Mouse (Mus musculus): ENCODE measurements at regions not wholly inside any gene's neighbourhood (a gene's known extent, or its start where the extent isn't known, plus 50 kb on each side); places are given as distances from the start of the nearest gene placed in this dataset.

GRCm38 (mm10) chr5:64602996-64603755, 200.0 kb upstream of the Klf3 start:
- no peak for DNase-seq (ENCODE audit: low spot score in 2 of 2)

- DNase-seq (ENCODE audit: low spot score in 2 of 2): no peak
Measured at GRCm38 (mm10) chr5:64605171-64605570, 198.0 kb upstream of the Klf3 start.

- DNase-seq (ENCODE audit: low spot score in 2 of 2): no peak
Measured at GRCm38 (mm10) chr5:64605991-64606390, 197.2 kb upstream of the Klf3 start.

DNA sequence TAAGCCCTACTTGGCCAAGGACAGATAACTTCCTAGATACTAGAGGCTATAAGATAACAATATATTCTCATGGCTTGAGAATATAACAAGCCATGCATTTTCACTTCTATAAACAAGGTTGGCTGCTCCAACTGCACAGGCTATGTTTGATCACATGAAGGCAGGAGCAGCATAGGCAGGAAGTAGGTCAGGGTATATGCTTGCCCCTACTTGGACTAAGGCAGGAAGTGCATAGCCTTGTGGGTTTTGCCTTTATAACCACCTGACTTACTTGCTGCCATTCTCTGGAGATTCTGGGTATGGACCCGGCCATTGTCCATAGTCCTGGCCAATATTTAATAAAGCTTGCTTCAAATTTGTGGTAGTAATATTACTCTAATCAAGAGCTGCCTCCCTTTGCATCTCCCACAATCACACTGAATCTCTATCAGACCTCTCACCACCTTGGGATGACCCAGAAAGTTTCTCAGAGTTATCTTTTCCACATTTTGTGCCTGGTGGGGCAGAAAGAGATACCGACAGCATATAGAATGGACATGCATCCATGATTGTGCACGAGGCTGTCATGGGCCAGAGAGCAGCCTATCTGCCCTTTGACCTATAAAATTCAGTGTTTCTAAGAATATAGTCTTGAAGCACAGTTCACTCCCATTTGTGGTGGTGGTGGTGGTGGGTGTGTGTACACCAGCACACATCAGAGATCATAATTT, 193.7 kb upstream of the Klf3 start:
- DNase-seq (ENCODE audit: low spot score in 2 of 2): no peak

- no peak for DNase-seq (ENCODE audit: low spot score in 2 of 2)
Measured at GRCm38 (mm10) chr5:64610146-64610545, 193.0 kb upstream of the Klf3 start.

DNA sequence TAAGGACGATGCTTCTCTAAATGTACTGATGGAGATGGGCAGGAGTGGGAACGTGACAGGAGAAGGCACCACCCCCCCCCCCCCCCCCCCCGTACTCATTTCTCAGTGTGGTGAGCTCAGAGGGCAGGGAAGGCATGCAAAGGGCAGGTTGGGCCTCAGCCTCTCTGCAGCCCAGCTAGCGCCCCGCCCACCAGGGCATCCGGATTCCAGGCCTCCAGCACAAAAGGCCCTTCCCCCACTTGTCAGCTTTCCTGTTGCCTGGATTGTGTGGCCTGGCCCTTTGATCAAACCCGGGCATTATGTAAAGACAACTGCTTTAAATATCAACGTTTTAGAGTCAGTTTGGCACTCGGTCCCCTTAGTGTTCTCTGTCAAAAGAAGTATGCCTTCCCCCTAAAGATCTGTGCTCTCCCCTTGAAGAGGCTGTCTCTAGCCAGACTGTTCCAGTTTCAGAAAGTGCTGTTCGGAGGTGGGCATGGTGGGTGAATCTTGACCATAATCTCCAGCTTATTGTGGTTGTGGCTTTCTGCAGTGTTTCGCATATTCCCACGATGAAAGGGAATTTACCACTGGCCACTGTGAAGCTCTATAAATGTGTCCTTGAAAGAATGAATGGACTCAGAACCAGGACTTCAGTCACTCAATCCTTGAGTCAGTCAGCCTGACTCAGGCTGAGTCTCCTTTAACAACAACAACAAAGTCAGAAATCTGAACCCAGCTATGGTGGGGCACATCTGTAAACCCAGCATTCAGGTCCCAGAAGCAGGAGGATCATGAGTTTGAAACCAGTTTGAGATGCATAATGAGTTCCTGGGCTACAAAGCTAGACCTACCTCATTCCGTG, 192.4 kb upstream of the Klf3 start:
- DNase-seq (ENCODE audit: low spot score in 2 of 2): peak; percentile 19

GRCm38 (mm10) chr5:64612017-64612416, 191.2 kb upstream of the Klf3 start:
- DNase-seq (ENCODE audit: low spot score in 2 of 2): no peak

GRCm38 (mm10) chr5:64613696-64614095, 189.5 kb upstream of the Klf3 start:
- no peak for DNase-seq (ENCODE audit: low spot score in 2 of 2)

DNA sequence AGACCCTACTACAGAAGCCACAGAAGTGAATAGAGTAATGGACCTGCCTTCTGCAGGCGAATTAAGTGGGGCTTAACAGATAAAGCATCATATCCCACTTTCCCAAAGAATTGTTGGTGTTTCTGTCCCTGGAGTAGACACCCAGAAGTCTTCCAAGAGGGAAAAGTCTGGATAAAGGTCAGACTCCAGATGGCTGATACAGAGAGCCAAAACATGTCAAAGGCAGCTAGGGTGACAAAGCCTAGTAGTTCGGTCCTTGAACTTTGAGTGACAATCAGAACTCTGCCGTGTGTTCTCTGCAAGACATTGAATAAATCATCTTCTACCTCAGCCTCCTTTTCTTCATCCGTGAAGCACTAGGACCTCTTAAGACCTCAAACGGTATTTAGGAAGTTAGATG, 185.1 kb upstream of the Klf3 start:
- DNase-seq (ENCODE audit: low spot score in 2 of 2): no peak

DNA sequence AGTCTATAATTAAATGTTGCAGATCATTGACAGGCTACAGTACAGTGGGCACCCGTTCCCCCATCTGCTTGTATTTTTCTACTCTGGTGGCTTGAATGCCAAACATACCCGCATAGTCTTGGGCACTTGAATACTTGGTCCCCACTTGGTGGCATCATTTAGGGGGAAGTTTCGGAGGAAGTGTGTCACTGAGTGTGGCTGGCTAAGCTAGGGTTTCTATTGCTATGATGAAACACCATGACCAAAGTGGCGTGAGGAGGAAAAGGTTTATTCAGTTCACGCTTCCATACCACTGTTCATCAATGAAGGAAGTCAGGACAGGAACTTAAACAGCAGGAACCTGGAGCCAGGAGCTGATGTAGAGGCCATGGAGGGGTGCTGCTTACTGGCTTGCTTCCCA, 183.4 kb upstream of the Klf3 start:
- DNase-seq (ENCODE audit: low spot score in 2 of 2): no peak

DNA sequence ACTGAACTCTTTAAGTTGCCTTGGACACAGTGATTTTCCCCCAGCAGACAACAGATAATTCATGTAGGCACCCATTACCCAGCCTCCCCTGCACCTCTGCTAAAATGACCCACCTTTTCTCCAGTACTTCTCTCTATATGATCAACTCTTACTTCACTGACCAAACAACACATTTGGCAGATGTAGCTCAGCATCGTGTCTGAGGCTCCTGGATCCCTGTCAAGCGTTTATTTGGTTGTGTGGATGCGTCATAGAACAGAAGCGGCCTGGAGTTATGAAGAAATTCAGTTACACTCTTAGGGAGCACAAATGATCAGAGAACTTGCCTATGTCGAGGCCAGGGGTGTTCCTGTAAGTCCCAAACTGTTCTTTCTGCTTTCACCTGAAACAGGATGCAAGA, 182.5 kb upstream of the Klf3 start:
- no peak for DNase-seq (ENCODE audit: low spot score in 2 of 2)

GRCm38 (mm10) chr5:64621386-64621785, 181.8 kb upstream of the Klf3 start:
- DNase-seq (ENCODE audit: low spot score in 2 of 2): no peak

DNA sequence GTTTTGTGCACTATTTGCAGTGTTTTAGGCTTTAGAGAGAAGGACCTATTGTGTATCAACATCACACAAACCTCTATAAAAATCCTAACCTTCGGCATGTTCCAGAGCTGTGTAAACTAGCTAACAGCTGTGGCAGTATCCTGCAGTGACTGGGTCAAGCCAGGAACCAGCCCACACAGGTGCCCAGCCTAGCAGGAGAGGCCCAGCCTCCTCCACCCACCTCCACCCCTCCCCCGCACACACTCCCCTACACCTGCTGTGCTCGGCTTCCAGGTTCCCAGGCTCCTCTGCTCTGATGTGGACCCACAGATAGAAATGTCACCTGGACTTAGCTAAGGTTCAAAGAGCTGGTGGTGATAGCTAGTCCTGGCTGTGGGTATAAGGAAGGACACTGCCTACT, 179.5 kb upstream of the Klf3 start:
- no peak for DNase-seq (ENCODE audit: low spot score in 2 of 2)

DNA sequence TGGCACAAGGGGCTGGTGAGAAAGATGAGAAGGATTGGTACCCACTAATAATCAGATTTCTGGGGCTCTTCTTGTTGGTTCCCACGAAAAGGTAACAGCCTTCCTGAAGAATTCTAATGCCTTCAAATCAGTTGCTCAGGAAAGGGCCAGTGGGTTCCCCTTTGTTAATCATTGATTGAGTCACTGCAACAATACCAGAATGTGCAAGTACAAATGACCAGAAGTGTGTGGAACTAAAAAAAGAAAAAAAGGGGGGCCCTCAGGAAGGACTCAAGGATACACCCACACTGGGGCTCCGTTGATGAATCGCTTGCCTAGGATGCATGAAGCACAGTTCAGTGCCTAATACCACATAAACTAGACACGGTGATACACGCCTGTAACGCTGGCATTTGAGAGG, 179.0 kb upstream of the Klf3 start:
- no peak for DNase-seq (ENCODE audit: low spot score in 2 of 2)

- DNase-seq (ENCODE audit: low spot score in 2 of 2): no peak
Measured at GRCm38 (mm10) chr5:64625421-64625820, 177.8 kb upstream of the Klf3 start.

- no peak for DNase-seq (ENCODE audit: low spot score in 2 of 2)
Measured at GRCm38 (mm10) chr5:64625841-64626298, 177.3 kb upstream of the Klf3 start.

GRCm38 (mm10) chr5:64626351-64626750, 176.8 kb upstream of the Klf3 start:
- no peak for DNase-seq (ENCODE audit: low spot score in 2 of 2)

DNA sequence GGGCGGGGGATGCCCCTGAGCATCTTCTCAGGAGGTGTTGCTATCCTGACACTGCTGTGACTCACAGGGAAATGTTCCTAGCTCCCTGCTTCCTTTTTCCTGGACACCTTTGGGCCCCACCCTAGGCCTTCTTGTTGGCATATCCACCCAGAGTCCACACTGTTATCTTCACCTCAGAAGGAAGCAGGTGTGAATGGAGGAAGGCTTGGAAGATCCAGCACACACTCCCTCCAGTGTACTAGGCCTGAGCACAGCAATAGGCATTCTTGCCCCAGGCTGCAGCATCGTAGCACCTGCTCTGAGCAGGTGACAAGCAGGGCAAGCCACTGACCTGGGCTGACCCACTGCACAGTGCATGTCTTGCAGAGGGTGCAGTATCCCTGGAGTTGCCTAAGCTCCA, 172.6 kb upstream of the Klf3 start:
- no peak for DNase-seq (ENCODE audit: low spot score in 2 of 2)

- DNase-seq (ENCODE audit: low spot score in 2 of 2): no peak
Measured at GRCm38 (mm10) chr5:64632171-64632570, 171.0 kb upstream of the Klf3 start.

- no peak for DNase-seq (ENCODE audit: low spot score in 2 of 2)
Measured at GRCm38 (mm10) chr5:64634008-64634407, 169.2 kb upstream of the Klf3 start.

- DNase-seq (ENCODE audit: low spot score in 2 of 2): no peak
Measured at GRCm38 (mm10) chr5:64634721-64635120, 168.5 kb upstream of the Klf3 start.

GRCm38 (mm10) chr5:64636301-64636700, 166.9 kb upstream of the Klf3 start:
- DNase-seq (ENCODE audit: low spot score in 2 of 2): no peak

Data from adrenal gland, postnatal 4 days (tissue).